Mouse (Mus musculus) testis, adult 2 months (tissue): ENCODE measurements around the gene Fndc9.

Experiments used
- CTCF ChIP-seq: fragments of 200-500 bp; IDR thresholded peaks from 2 replicates; pipeline ENCODE4 v1.5.1; 2012; ENCODE audit warnings: low read depth, mild to moderate bottlenecking, inconsistent platforms, low read length, moderate library complexity; ENCODE audit not compliant: control insufficient read depth, insufficient read depth, insufficient replicate concordance
- POLR2A ChIP-seq: fragments of 200-500 bp; IDR thresholded peaks from 2 replicates; pipeline ENCODE4 v1.6.1; 2012; ENCODE audit warnings: low read depth, mild to moderate bottlenecking, inconsistent platforms, low read length, moderate library complexity; ENCODE audit not compliant: control insufficient read depth

DNA sequence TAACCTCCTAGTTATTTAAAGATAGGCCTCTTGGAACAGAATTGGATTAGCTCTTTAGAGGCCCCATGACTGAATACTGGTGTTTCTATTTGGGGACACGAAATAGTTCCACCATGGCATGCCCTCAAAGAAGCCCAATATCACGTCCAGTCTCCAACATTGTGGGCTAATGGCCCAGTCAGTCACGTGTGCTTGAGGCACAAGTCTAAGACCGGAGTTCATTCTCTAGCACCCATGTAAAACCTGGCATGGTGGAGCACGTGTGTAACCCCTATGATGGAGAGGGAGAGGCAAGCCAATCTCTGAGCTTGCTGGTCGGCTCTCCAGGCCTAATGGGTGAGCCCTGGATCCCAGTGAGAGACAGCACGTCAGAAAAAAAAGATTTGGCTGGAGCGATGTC lies 40.8 kb downstream of the Fndc9 start:
- TF ChIP-seq POLR2A = no peak
- no peak for TF ChIP-seq CTCF
